Mouse (Mus musculus): ENCODE results near the gene Slco4c1. TPM values are rescaled to one million over a fixed set of nuclear protein-coding genes. Genes with fewer than 3 reads are reported as not detected.

Gene Slco4c1
- polyA plus RNA-seq, 1 experiment from 2014 or later, result not detected

GRCm38 (mm10) chr1:96849101-96849500 is 22.9 kb downstream of the Slco4c1 start:
- H3K27ac ChIP-seq, result no peak overlapping the region

DNA sequence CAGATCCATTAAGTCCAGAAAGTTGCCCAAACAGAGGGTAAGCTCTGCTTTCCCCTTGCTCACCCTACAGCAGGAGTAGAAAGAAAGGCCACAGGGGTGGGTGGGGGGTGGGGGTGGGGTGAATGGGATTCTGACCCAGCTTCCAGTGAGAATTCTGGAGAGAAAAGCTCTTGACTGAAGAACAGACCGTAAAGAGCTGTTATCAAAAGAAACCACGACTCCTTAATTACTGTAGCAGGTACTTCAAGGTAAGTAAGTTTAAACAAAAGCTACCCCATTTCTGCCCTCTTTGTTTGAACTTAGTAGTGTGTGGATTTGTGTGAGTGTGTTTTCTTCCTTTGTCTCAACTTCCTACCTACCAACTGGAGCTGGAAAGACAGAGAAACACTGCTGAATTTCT is 23.4 kb downstream of the Slco4c1 start:
- WGBS, result 55% methylated on average over 2 of the region's 2 CpGs

More at GRCm38 (mm10) chr1:96849101-96849500, 22.9 kb downstream of the Slco4c1 start:
- Histone ChIP-seq H3K4me3 (no peak overlapping the region), H3K27me3 (ENCODE audit: low read depth, poor library complexity, severe bottlenecking) (no peaks in the 10 kb centered on the region), H3K9me3 (replicated peaks) (no peaks in the 10 kb centered on the region), H3K4me1 (no peaks in the 10 kb centered on the region), H3K36me3 (no peaks in the 10 kb centered on the region)
- no peak for DNase-seq (ENCODE audit: low spot score)
- 83% methylated on average over 4 of the region's 4 CpGs for WGBS

DNA sequence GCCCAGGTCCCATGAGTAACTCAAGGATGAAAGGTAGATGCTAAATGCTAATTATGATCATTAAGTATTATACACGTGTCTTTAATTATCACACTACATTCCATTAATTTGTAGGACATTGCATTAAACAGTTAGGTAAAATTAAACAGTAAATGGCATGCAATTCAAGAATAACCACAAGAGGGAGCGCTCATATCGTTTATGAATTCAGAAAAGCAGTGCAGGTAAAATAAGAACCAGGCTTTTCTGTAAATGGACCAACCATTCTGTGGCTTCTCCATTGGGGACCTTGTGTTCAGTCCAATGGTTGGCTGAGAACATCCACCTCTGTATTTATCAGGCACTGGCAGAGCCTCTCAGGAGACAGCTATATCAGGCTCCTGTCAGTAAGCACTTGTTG is 25.2 kb downstream of the Slco4c1 start:
- H3K9me3 ChIP-seq (replicated peaks), result no peaks in the 10 kb centered on the region
- 3% methylated on average over 3 of the region's 3 CpGs for WGBS
- H3K4me3 ChIP-seq, result no peak overlapping the region
- no peak for DNase-seq (ENCODE audit: low spot score)
- no peaks in the 10 kb centered on the region for H3K36me3 ChIP-seq
- H3K27me3 ChIP-seq (ENCODE audit: low read depth, poor library complexity, severe bottlenecking), result no peaks in the 10 kb centered on the region
- H3K4me1 ChIP-seq, result no peaks in the 10 kb centered on the region
- no peak overlapping the region for H3K27ac ChIP-seq

More for the DNA sequence above, 23.4 kb downstream of the Slco4c1 start:
- H3K4me3 ChIP-seq, result no peak overlapping the region
- no peak overlapping the region for H3K27ac ChIP-seq
- H3K27me3 ChIP-seq (ENCODE audit: low read depth, poor library complexity, severe bottlenecking), result no peaks in the 10 kb centered on the region
- H3K9me3 ChIP-seq (replicated peaks), result no peaks in the 10 kb centered on the region
- no peak for DNase-seq (ENCODE audit: low spot score)
- H3K36me3 ChIP-seq, result no peaks in the 10 kb centered on the region
- no peaks in the 10 kb centered on the region for H3K4me1 ChIP-seq

GRCm38 (mm10) chr1:96805287-96805727 is 66.7 kb downstream of the Slco4c1 start:
- WGBS, result 57% methylated on average over 2 of the region's 2 CpGs
- no peaks in the 10 kb centered on the region; the same call in 1 of the 2 replicates for H3K4me1 ChIP-seq
- no peak for DNase-seq (ENCODE audit: low spot score)

DNA sequence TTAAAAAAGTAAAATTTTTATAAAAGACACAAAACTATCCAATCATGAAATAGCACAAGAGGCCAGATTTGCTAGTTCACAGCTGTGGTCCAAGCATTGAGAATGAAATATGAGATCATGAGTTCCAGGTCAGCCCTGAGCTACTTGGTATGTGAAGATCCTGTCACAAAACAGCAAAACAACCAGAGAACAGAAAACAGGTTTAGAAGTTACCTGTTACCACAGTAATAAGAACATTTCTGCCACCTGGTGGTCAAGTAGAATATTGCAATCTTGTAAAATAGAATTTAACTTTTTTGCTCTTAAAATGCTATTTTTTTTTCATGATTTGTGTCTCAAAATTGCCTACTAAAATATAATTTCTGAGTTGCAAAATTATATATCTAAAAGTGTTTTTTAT is 70.4 kb downstream of the Slco4c1 start:
- no peaks in the 10 kb centered on the region; the same call in 1 of the 2 replicates for H3K4me1 ChIP-seq
- no peak for DNase-seq (ENCODE audit: low spot score)
- no peaks in the 10 kb centered on the region for H3K36me3 ChIP-seq
- no peak overlapping the region for H3K27ac ChIP-seq
- H3K4me3 ChIP-seq, result no peak overlapping the region
- no peaks in the 10 kb centered on the region for H3K27me3 ChIP-seq (ENCODE audit: low read depth, poor library complexity, severe bottlenecking)
- no peaks in the 10 kb centered on the region for H3K9me3 ChIP-seq (replicated peaks)

More at GRCm38 (mm10) chr1:96805287-96805727, 66.7 kb downstream of the Slco4c1 start:
- Histone ChIP-seq H3K27me3 (ENCODE audit: low read depth, poor library complexity, severe bottlenecking) (no peaks in the 10 kb centered on the region), H3K4me3 (no peak overlapping the region), H3K36me3 (no peaks in the 10 kb centered on the region), H3K27ac (no peak overlapping the region), H3K9me3 (replicated peaks) (no peaks in the 10 kb centered on the region)

DNA sequence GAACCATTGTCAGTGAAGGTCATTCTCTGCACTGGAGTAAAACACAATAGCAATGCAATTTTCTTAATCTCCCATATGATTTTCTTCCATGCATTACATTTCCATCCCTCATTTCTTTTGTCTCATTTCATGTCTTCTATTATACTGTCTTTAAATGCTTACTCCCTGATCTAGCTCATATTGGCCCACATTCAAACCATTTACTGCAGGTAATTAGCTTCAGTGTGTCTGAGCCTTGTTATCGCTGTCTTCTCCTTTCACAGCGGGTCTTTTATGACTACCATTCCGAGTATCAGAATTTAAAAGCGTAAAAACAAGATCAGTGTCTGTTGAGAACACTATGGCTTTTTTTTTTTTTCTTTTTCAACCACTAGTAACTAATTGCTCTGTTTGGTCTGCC is 77.3 kb downstream of the Slco4c1 start:
- DNase-seq (ENCODE audit: low spot score), result no peak
- H3K4me3 ChIP-seq, result no peak overlapping the region
- H3K36me3 ChIP-seq, result no peaks in the 10 kb centered on the region
- WGBS, result 82% methylated on average over 4 of the region's 4 CpGs
- no peaks in the 10 kb centered on the region for H3K9me3 ChIP-seq (replicated peaks)
- H3K27ac ChIP-seq, result no peak overlapping the region
- H3K4me1 ChIP-seq, result no peaks in the 10 kb centered on the region
- H3K27me3 ChIP-seq (ENCODE audit: low read depth, poor library complexity, severe bottlenecking), result no peaks in the 10 kb centered on the region

DNA sequence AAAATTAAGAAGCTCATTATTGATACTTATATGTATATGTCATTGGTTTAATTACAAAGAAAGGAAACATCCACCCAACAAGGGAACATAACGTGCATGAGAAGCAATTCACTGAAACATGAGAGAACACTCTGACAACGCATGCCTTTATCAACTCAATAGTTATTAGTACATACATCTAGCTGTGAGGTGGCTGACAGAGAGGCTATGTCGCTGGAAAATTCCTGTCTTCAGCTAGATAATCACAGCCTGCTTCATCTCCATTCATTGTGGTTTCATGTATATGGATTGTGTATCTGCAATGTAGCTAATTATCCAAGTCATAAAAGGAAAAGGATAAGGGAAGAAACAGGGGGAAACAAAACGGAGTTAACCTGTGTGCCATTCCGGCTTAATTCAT is 77.7 kb downstream of the Slco4c1 start:
- H3K27ac ChIP-seq, result no peak overlapping the region
- H3K9me3 ChIP-seq (replicated peaks), result no peaks in the 10 kb centered on the region
- H3K4me1 ChIP-seq, result no peaks in the 10 kb centered on the region
- 86% methylated on average over 5 of the region's 5 CpGs for WGBS
- no peak for DNase-seq (ENCODE audit: low spot score)
- H3K36me3 ChIP-seq, result no peaks in the 10 kb centered on the region
- no peaks in the 10 kb centered on the region for H3K27me3 ChIP-seq (ENCODE audit: low read depth, poor library complexity, severe bottlenecking)
- no peak overlapping the region for H3K4me3 ChIP-seq

- 94% methylated on average over 1 of the region's 1 CpGs for WGBS
- no peak for DNase-seq (ENCODE audit: low spot score)
- Histone ChIP-seq H3K4me3 (no peak overlapping the region), H3K36me3 (no peaks in the 10 kb centered on the region), H3K27me3 (ENCODE audit: low read depth, poor library complexity, severe bottlenecking) (no peaks in the 10 kb centered on the region), H3K9me3 (replicated peaks) (no peaks in the 10 kb centered on the region), H3K4me1 (no peaks in the 10 kb centered on the region), H3K27ac (no peak overlapping the region)
Observed at GRCm38 (mm10) chr1:96789268-96789667, 82.7 kb downstream of the Slco4c1 start.

DNA sequence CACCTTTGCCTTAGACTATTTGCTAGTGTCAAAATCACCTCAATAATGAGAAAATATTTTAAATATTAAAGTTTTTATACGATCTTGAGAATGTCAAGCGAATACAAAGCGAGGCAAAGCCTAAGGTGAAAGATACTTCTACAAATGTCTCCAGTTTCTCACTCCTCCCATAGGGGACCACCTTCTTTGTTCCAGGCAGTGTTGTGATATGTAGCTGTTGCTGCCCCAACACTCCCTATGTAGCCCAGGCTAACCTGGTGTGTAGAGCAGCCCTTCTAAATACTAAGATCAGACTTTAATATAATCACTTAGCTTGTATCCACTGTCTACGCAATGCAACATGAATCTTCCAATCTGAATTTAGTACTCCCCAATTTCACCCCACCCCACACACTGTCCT is 97.8 kb downstream of the Slco4c1 start:
- WGBS, result 96% methylated on average over 4 of the region's 4 CpGs
- H3K27me3 ChIP-seq (ENCODE audit: low read depth, poor library complexity, severe bottlenecking), result no peaks in the 10 kb centered on the region
- no peaks in the 10 kb centered on the region for H3K9me3 ChIP-seq (replicated peaks)
- H3K4me1 ChIP-seq, result 0 out of 2 replicates have a peak, but pooled peaks cover 5% of the 10 kb centered on the region
- no peaks in the 10 kb centered on the region for H3K36me3 ChIP-seq
- DNase-seq (ENCODE audit: low spot score), result no peak
- no peak overlapping the region for H3K4me3 ChIP-seq
- no peak overlapping the region for H3K27ac ChIP-seq

DNA sequence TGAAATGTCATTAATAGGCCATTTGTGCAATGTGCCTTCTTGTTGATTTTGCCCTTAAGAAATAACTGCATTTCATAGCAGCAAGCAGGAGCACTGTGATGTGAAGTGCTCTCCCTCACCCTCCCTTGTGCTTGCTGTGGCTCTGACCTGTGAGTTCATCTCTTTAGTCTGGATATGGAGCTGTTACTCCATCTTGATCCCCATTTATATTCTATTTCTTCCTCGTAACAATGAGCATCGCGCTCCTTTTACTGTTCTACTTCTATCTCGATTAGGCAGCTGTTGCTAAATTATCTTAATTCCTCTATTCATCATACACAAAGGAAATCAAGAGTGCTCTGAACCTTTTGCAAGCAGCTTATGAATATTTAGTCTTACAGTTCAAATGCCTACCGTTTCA is 98.3 kb downstream of the Slco4c1 start:
- 93% methylated on average over 5 of the region's 5 CpGs for WGBS

GRCm38 (mm10) chr1:96770283-96770682 is 101.7 kb downstream of the Slco4c1 start:
- 91% methylated on average over 1 of the region's 1 CpGs for WGBS
- Histone ChIP-seq H3K4me1 (no peaks in the 10 kb centered on the region), H3K27me3 (ENCODE audit: low read depth, poor library complexity, severe bottlenecking) (no peaks in the 10 kb centered on the region), H3K4me3 (no peak overlapping the region), H3K9me3 (replicated peaks) (no peaks in the 10 kb centered on the region), H3K36me3 (no peaks in the 10 kb centered on the region), H3K27ac (no peak overlapping the region)
- DNase-seq (ENCODE audit: low spot score), result no peak

More for the DNA sequence above, 98.3 kb downstream of the Slco4c1 start:
- no peaks in the 10 kb centered on the region for H3K9me3 ChIP-seq (replicated peaks)
- DNase-seq (ENCODE audit: low spot score), result no peak
- no peak overlapping the region for H3K4me3 ChIP-seq
- H3K27me3 ChIP-seq (ENCODE audit: low read depth, poor library complexity, severe bottlenecking), result no peaks in the 10 kb centered on the region
- 0 out of 2 replicates have a peak, but pooled peaks cover under 1% of the 10 kb centered on the region for H3K4me1 ChIP-seq
- H3K36me3 ChIP-seq, result no peaks in the 10 kb centered on the region
- H3K27ac ChIP-seq, result no peak overlapping the region

DNA sequence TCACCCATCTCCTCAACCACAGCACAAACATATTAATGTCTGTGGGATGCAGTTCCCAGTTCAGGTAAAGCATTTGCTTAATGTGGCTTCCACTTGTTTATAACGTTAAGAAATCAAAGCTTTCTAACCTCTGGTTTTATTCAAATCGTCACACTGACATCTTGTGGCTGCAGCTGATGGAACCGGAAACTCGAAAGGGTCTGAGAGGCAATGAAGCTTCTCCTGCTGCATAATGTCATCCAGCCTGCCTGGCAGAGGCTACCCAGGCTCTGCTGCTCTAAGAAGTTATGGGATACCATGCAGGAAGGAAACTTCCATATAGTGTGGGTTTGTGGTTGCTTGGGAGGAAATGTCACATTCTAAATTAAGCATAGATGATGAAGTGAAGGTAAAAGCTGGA is 103.7 kb downstream of the Slco4c1 start:
- Histone ChIP-seq H3K9me3 (replicated peaks) (no peaks in the 10 kb centered on the region), H3K4me1 (no peaks in the 10 kb centered on the region), H3K4me3 (no peak overlapping the region), H3K36me3 (no peaks in the 10 kb centered on the region), H3K27me3 (ENCODE audit: low read depth, poor library complexity, severe bottlenecking) (no peaks in the 10 kb centered on the region), H3K27ac (no peak overlapping the region)
- peak; percentile 38 for DNase-seq (ENCODE audit: low spot score)
- 20% methylated on average over 4 of the region's 4 CpGs for WGBS

DNA sequence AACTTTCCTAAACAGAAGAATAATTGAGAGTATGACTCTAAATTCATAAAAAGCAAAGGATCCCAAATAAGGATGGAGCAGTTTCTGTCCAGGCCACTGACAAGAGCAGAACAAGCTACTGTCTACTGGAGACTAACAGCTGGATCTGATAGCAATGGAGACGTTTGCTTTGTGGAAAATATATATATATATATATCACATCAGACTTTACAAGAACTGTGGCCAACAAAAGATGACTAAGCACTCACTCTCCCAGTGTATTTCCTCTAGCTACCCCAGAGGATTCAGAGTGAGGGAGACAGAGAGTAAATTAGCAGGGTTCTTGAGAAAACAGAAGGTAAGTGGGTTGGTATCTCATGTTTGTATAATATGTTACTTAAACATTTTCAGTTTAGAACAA is 105.4 kb downstream of the Slco4c1 start:
- 76% methylated on average over 1 of the region's 1 CpGs for WGBS
- no peak overlapping the region for H3K4me3 ChIP-seq
- H3K9me3 ChIP-seq (replicated peaks), result no peaks in the 10 kb centered on the region
- no peak overlapping the region for H3K27ac ChIP-seq
- no peak for DNase-seq (ENCODE audit: low spot score)
- H3K4me1 ChIP-seq, result no peaks in the 10 kb centered on the region
- no peaks in the 10 kb centered on the region for H3K27me3 ChIP-seq (ENCODE audit: low read depth, poor library complexity, severe bottlenecking)
- no peaks in the 10 kb centered on the region for H3K36me3 ChIP-seq
